Mouse (Mus musculus): ENCODE data around the gene Apex2. TPM values are rescaled to one million over a fixed set of nuclear protein-coding genes. Genes with fewer than 3 reads are reported as not detected.
A peak's percentile ranks its signal among the peaks of the same experiment; 100 is the strongest.
"Not testable (repeated sequence)": the region's sequence is repeated elsewhere in the genome, so short reads cannot be mapped to it uniquely, and the experiment has no call there.

The Apex2 gene
- total RNA-seq, 4 experiments from 2014 or later = 3.5 to 7.2 (median 5.5) TPM

DNA sequence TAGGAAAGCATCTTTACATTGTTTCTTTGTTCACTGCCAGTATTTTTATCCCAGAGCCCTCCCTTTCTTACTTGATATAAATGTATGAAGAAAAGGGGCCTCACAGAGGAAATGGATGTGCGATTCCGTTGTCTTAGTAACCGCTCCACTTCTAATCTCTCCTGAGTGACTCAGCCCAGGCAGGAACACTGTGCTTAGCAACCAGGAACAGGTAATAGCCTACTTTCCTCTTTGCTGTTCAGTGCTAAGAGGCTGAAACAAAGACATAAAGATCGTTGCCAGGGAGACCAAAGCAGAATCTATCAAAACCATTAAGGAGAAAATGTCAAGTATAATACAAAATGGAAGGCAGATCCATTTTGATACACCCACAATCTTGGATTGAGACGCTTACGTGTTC is 81.0 kb downstream of the Apex2 start:
- DNase-seq (ENCODE audit: low spot score in 2 of 2) = no peak

DNA sequence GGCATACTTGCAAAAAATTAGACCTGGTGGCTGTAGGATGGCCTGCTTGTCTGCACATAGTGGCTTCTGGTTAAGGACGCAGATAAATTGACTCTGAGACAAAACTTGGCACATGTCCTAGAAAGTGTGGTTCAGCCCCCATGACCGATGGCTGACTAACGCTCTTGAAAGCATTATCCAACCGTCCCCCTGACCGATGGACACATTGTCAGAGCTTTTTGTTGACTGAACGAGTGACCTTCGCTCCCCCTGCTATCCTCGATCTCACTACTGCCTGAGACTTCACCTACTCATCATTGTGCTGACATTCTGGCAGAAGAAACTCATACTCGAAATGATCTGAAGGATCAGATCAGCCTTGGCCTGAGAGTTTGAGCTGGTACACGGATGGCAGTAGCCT is 101.9 kb downstream of the Apex2 start:
- not testable (repeated sequence) for DNase-seq (ENCODE audit: low spot score in 2 of 2)

DNA sequence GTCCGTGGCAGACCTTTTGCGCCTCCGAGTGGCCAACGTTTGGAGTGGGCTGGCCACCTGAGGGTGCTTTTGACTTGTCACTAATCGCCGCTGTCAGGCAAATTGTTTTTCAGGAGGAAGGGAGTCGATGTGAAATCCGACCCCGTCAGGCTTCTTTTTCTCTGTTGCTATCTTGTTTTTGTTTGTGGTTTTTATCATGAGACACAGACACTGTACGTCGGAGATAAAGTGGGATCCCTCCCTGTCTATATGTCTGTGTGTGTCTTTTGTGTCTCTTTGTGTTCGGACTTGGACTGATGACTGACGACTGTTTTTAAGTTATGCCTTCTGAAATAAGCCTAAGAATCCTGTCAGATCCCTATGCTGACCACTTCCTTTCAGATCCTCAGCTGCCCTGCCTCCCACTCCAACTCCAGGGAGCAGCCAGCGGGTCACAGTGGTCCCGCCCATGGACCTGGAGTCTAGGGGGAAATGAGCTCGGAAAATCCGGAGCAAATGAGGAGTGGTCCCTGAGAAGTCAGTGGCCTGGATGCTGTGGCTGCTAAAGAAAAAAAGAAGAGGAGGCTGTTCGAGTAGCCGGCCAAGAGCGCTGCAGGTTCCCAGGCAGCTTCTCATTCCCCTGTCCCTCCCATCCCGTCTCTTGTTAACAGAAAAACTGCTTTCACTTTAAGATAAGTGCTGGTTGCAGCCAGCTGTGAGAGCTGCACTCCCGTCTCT is 103.2 kb downstream of the Apex2 start:
- DNase-seq (ENCODE audit: low spot score in 2 of 2) = not testable (repeated sequence)

DNA sequence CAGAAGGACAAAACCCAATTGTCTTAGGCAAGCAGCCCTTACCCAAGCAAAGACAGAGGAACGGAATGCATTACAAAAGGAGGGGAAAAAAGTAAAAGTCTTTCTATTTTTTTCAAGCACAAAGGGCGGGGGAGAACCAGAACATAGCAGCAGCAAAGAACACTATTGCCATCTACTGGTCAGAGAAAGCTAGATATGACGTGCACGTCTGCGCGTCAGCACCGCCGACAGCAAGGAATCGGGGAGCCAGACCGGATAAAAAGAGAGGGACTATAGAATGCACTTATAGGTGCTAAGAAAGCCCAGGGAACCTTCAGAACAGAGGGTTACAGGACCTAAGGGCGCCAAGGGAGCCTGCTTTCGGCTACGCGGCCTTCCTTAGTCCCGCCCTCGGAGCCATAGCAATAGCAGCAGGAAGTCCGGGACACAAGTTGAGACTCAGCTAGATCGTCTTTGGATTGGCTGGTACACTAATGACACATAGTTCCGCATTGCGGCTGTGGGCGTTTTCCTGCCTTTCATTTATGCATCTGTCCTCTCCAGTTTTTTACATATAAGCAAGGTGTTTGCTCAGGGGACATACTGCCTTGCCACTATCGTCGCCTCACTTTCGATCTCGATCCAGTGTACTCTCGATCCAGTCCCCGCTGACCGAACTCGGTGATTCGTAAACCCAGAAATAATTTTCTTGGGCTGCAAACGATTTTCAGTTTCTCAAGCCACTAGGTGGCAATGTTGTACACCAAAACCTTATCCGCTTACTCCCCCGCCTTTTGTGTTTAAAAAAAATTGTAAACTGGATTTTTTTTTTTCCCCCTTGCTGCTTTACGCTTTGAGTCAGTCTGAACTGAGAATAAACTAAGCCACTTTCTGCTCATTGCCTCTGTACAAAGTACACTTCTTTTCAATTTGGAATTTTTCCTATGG is 111.6 kb downstream of the Apex2 start:
- DNase-seq (ENCODE audit: low spot score in 2 of 2) = peak; percentile 72 to 87

DNA sequence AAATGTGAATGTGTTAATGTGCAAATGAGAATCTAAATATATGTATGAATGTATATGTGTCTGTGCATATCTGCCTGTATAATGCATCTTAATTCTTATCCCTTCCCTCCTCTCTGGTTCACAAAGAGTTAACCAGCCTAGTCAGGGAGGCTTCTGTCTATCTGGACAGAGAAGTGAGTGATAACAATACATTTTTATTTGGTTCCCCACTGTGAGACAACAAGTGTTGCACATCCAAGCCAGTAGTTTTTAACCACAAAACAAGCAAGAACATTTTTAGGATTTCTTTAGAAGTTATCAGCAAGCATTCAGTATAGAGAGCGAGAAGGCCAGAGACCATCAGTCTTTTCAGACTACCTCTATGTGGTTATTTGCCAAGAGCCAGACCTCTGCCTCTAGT is 118.3 kb downstream of the Apex2 start:
- no peak for DNase-seq (ENCODE audit: low spot score in 2 of 2)

Small RNA genes within 50 kb of the gene (microRNA-seq; reads per million reads assigned to microRNA genes)
- not detected for gene Mir3620

Other genes with a start within 250 kb of the Apex2 start
- 1 to 10 TPM; 5.6 to 7.2 (median 6.1) TPM for gene Tmem29, start 130.7 kb downstream of the Apex2 start, total RNA-seq (2022)
- 1 to 10 TPM; 1.7 to 4.5 (median 3.0) TPM for gene Alas2, start 42.5 kb downstream of the Apex2 start, total RNA-seq (2022)
- gene Pfkfb1, start 1.6 kb downstream of the Apex2 start, total RNA-seq (2022) = 10 to 100 TPM; 24.1 to 54.8 (median 32.2) TPM
- under 1 TPM in 3 of 4 experiments, not detected in 1; 0.15 to 0.24 (median 0.22) TPM for gene Tro, start 67.7 kb upstream of the Apex2 start, total RNA-seq (2022)
- gene Maged2, start 224.5 kb upstream of the Apex2 start, total RNA-seq (2022) = 10 to 100 TPM in 3 of 4 experiments, 1 to 10 TPM in 1; 9.6 to 12.8 (median 12.3) TPM